Mouse (Mus musculus) hindbrain, embryonic 11.5 days (tissue): ENCODE results near the gene Impdh2. TPM values are rescaled to one million over a fixed set of nuclear protein-coding genes. Genes with fewer than 3 reads are reported as not detected.
"Not testable (repeated sequence)": the region's sequence is repeated elsewhere in the genome, so short reads cannot be mapped to it uniquely, and the experiment has no call there.

ENCODE experiments used
- ATAC-seq: fragments of 200-750 bp; cut with Nextera tagmentation; 2 replicates; pipeline ENCODE4 v1.8.0; 2017; ENCODE audit warnings: mild to moderate bottlenecking, moderate TSS enrichment, moderate library complexity; ENCODE audit not compliant: low FRiP score
- DNase-seq: peaks from one replicate; pipeline ENCODE4 v3.0.0-alpha.2; 2015; ENCODE audit warnings: low spot score
- H3K27ac ChIP-seq: fragments of 300-500 bp; sonication (generic); 2 replicates; pipeline ENCODE4 v1.5.1; 2014; ENCODE audit warnings: mild to moderate bottlenecking, low read depth, low read length
- H3K27me3 ChIP-seq: fragments of 300-500 bp; sonication (generic); 2 replicates; pipeline ENCODE4 v1.6.1; 2014; ENCODE audit warnings: mild to moderate bottlenecking, low read length, moderate library complexity, mixed read lengths; ENCODE audit not compliant: control insufficient read depth, insufficient read depth
- H3K36me3 ChIP-seq: fragments of 300-500 bp; sonication (generic); 2 replicates; pipeline ENCODE4 v1.6.1; 2014; ENCODE audit warnings: mild to moderate bottlenecking, low read length, moderate library complexity, mixed read lengths; ENCODE audit not compliant: control insufficient read depth, insufficient read depth
- H3K4me1 ChIP-seq: fragments of 300-500 bp; sonication (generic); replicated peaks from 2 replicates; pipeline ENCODE4 v1.6.1; 2014; ENCODE audit warnings: low read length, mixed read lengths; ENCODE audit not compliant: control insufficient read depth, insufficient read depth
- H3K4me2 ChIP-seq: fragments of 300-500 bp; sonication (generic); replicated peaks from 2 replicates; pipeline ENCODE4 v1.6.1; 2014; ENCODE audit warnings: mild to moderate bottlenecking, low read depth, low read length
- H3K4me3 ChIP-seq: fragments of 300-500 bp; sonication (generic); 2 replicates; pipeline ENCODE4 v1.5.1; 2014; ENCODE audit warnings: low read depth, low read length
- H3K9ac ChIP-seq: fragments of 300-500 bp; sonication (generic); 2 replicates; pipeline ENCODE4 v1.6.1; 2014; ENCODE audit warnings: low read depth, low read length
- H3K9me3 ChIP-seq: fragments of 300-500 bp; sonication (generic); 2 replicates; pipeline ENCODE4 v1.6.1; 2016; ENCODE audit warnings: low read length; ENCODE audit not compliant: control insufficient read depth
- WGBS: fragments of 180-500 bp; shearing (Covaris S2); extraction: QIAGEN DNeasy Blood & Tissue Kit; methylation state at CpG from one replicate; pipeline ENCODE4 v1.1.7; 2014; 5-methylcytosine and 5-hydroxymethylcytosine counted together
- microRNA counts: library from miRNA; unstranded; fragments of <30 nt; microRNA quantifications from one replicate; lab custom pipeline; 2015
- polyA plus RNA-seq: library from polyadenylated mRNA; unstranded; fragments of >200 nt; fragmentation: Nextera tagmentation; extraction: Ambion mirVana; gene quantifications from 2 replicates; pipeline ENCODE4 v1.2.1, GENCODE M21; 2014

The Impdh2 gene
- polyA plus RNA-seq, 1 experiment from 2014 or later, result 163 TPM

- not testable (repeated sequence) for H3K27ac ChIP-seq, ATAC-seq, H3K27me3 ChIP-seq, DNase-seq, H3K4me3 ChIP-seq, H3K9me3 ChIP-seq, H3K4me2 ChIP-seq, H3K9ac ChIP-seq, H3K4me1 ChIP-seq
- H3K36me3 ChIP-seq, result peaks cover 13% of the 10 kb centered on the region; the same call in 1 of the 2 replicates
- WGBS, result 92% methylated on average over 5 of the region's 5 CpGs
Observed at GRCm38 (mm10) chr9:108607929-108608328, 47.8 kb downstream of the Impdh2 start.

GRCm38 (mm10) chr9:108608889-108609288 is 48.8 kb downstream of the Impdh2 start:
- Histone ChIP-seq H3K9me3 (no peaks in the 10 kb centered on the region), H3K4me2 (no peak overlapping the region), H3K4me1 (no peaks in the 10 kb centered on the region), H3K36me3 (peaks cover 10% of the 10 kb centered on the region; the same call in 1 of the 2 replicates), H3K4me3 (no peak overlapping the region), H3K27me3 (no peaks in the 10 kb centered on the region), H3K27ac (no peak overlapping the region), H3K9ac (no peak overlapping the region)
- ATAC-seq (no peak), DNase-seq (no peak)
- WGBS, result 96% methylated on average over 4 of the region's 4 CpGs

GRCm38 (mm10) chr9:108611488-108611887 is 51.4 kb downstream of the Impdh2 start:
- Histone ChIP-seq H3K27me3 (no peaks in the 10 kb centered on the region), H3K27ac (no peak overlapping the region), H3K36me3 (peaks cover 6% of the 10 kb centered on the region; the same call in 1 of the 2 replicates), H3K4me3 (no peak overlapping the region), H3K9me3 (no peaks in the 10 kb centered on the region), H3K4me2 (no peak overlapping the region), H3K4me1 (no peaks in the 10 kb centered on the region), H3K9ac (no peak overlapping the region)
- 97% methylated on average over 10 of the region's 10 CpGs for WGBS
- ATAC-seq (no peak), DNase-seq (no peak)

MicroRNAs encoded within 50 kb of the gene (microRNA counts, 519-probe panel; counts per million panel counts)
- 4,696 counts per million, percentile 56 among the panel's probes with 10 or more counts for microRNA mmu-miR-191 (lab: Ali Mortazavi, UCI)
- 3,467 counts per million, percentile 23 among the panel's probes with 10 or more counts for microRNA mmu-miR-425 (lab: Ali Mortazavi, UCI)

Other genes starting within 250 kb of the Impdh2 start
- gene Gpx1, start 221.4 kb upstream of the Impdh2 start, polyA plus RNA-seq, result 821 and 840 TPM in 2 replicates
- 131 and 143 TPM in 2 replicates for gene Usp4, start 212.4 kb upstream of the Impdh2 start, polyA plus RNA-seq
- gene 1700102P08Rik, start 167.5 kb upstream of the Impdh2 start, polyA plus RNA-seq, result 1.0 and 1.8 TPM in 2 replicates
- 1.3 and 1.6 TPM in 2 replicates for gene Ccdc36, start 131.8 kb upstream of the Impdh2 start, polyA plus RNA-seq
- gene BC048562, start 123.8 kb upstream of the Impdh2 start, polyA plus RNA-seq, result not detected in 2 replicates
- gene Ccdc71, start 99.8 kb upstream of the Impdh2 start, polyA plus RNA-seq, result 44.1 TPM in 2 replicates
- 23.8 and 28.8 TPM in 2 replicates for gene Klhdc8b, start 98.7 kb upstream of the Impdh2 start, polyA plus RNA-seq
- gene Lamb2, start 80.5 kb upstream of the Impdh2 start, polyA plus RNA-seq, result 11.3 and 13.4 TPM in 2 replicates
- gene Usp19, start 69.7 kb upstream of the Impdh2 start, polyA plus RNA-seq, result 58.9 and 60.4 TPM in 2 replicates
- 98.1 and 101 TPM in 2 replicates for gene Qars, start 52.6 kb upstream of the Impdh2 start, polyA plus RNA-seq
- 154 and 166 TPM in 2 replicates for gene Qrich1, start 43.5 kb upstream of the Impdh2 start, polyA plus RNA-seq
- gene Ndufaf3, start 7.1 kb downstream of the Impdh2 start, polyA plus RNA-seq, result 58.8 and 59.4 TPM in 2 replicates
- 175 and 177 TPM in 2 replicates for gene Dalrd3, start 9.6 kb downstream of the Impdh2 start, polyA plus RNA-seq
- gene Wdr6, start 18.5 kb downstream of the Impdh2 start, polyA plus RNA-seq, result 114 and 124 TPM in 2 replicates
- 6.7 and 8.6 TPM in 2 replicates for gene P4htm, start 37.4 kb downstream of the Impdh2 start, polyA plus RNA-seq
- 41.6 and 49.1 TPM in 2 replicates for gene Arih2, start 89.1 kb downstream of the Impdh2 start, polyA plus RNA-seq
- gene Slc25a20, start 101.8 kb downstream of the Impdh2 start, polyA plus RNA-seq, result 22.8 and 27.5 TPM in 2 replicates
- gene Prkar2a, start 129.0 kb downstream of the Impdh2 start, polyA plus RNA-seq, result 45.0 and 52.0 TPM in 2 replicates
- 122 and 136 TPM in 2 replicates for gene Ip6k2, start 223.5 kb downstream of the Impdh2 start, polyA plus RNA-seq
- 10.5 and 13.0 TPM in 2 replicates for gene Nckipsd, start 248.1 kb downstream of the Impdh2 start, polyA plus RNA-seq